Mouse (Mus musculus): ENCODE data around the gene Tfdp2.
"Not testable (repeated sequence)": the region's sequence is repeated elsewhere in the genome, so short reads cannot be mapped to it uniquely, and the experiment has no call there.

DNA sequence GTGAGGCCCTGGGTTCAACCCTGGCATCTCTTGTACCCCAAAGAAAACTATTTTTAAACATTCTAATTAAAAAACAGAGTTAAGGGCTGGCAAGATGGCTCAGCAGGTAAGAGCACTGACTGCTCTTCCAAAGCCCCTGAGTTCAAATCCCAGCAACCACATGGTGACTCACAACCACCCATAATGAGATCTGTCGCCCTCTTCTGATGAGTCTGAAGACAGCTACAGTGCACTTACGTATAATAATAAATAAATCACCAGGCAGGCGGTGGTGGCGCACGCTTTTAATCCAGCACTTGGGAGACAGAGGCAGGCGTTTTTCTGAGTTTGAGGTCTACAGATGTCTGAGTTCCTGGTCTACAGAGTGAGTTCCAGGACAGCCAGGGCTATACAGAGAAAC, 155.7 kb downstream of the Tfdp2 start:
- not testable (repeated sequence) for TF ChIP-seq CTCF (IDR thresholded peaks at IDR 0.05; ENCODE audit: low read depth, low read length); POLR2A (IDR thresholded peaks at IDR 0.05; ENCODE audit: insufficient read depth, low read length)

All from ES-Bruce4 (cell line).